Mouse (Mus musculus) spleen, adult 2 months (tissue): ENCODE results near the gene Csf2rb2.

ENCODE experiments used
- CTCF ChIP-seq: fragments of 200-500 bp; IDR thresholded peaks from 2 replicates; pipeline ENCODE4 v1.5.1; 2011; ENCODE audit warnings: mild to moderate bottlenecking, inconsistent platforms; ENCODE audit not compliant: insufficient read depth, insufficient read length, insufficient replicate concordance; ENCODE audit errors: extremely low read depth
- POLR2A ChIP-seq: fragments of 200-500 bp; IDR thresholded peaks from 2 replicates; pipeline ENCODE4 v1.6.1; 2011; ENCODE audit warnings: low read depth, low read length, inconsistent platforms

DNA sequence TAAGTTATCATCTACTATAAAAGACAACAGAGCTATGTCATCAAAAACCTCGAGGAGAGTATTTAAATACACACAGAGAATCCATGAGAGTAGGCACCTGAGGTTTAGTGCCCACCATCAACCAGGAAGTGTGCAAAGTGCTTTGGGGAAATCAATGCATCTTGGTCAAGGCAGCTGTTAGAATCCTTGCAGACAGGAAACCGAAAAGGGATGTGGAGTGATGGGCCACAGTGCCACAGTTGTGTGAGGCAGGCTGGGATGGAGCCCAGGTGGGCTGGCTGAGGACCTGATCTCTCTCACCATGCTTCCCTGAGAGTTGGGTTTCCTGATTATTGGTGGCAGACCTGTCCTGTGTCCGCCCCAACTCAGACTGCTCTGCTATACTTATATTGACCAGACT, 5.9 kb downstream of the Csf2rb2 start:
- TF ChIP-seq POLR2A (no peak), CTCF (no peak)
